Mouse (Mus musculus): ENCODE results near the gene Selenoo. TPM values are rescaled to one million over a fixed set of nuclear protein-coding genes. Genes with fewer than 3 reads are reported as not detected.
A peak's percentile ranks its signal among the peaks of the same experiment; 100 is the strongest.

Gene Selenoo
- polyA plus RNA-seq, 1 experiment from 2014 or later: 20.2 TPM

GRCm38 (mm10) chr15:89106073-89106472, 17.2 kb downstream of the Selenoo start:
- WGBS: 92% methylated on average over 13 of the region's 13 CpGs
- H3K4me2 ChIP-seq: no peak overlapping the region
- no peak for ATAC-seq (ENCODE audit: insufficient number of reproducible peaks, insufficient read depth, low FRiP score, low TSS enrichment, low read depth)
- no peaks in the 10 kb centered on the region for H3K27me3 ChIP-seq
- no peaks in the 10 kb centered on the region for H3K9me3 ChIP-seq
- H3K27ac ChIP-seq: no peak overlapping the region
- H3K4me1 ChIP-seq: no peaks in the 10 kb centered on the region
- peaks cover 100% of the 10 kb centered on the region for H3K36me3 ChIP-seq
- no peak overlapping the region for H3K4me3 ChIP-seq
- no peak overlapping the region for H3K9ac ChIP-seq

- Histone ChIP-seq H3K27me3 (no peaks in the 10 kb centered on the region), H3K4me1 (no peaks in the 10 kb centered on the region), H3K27ac (no peak overlapping the region), H3K36me3 (peaks cover 100% of the 10 kb centered on the region), H3K4me3 (no peak overlapping the region), H3K9ac (no peak overlapping the region), H3K9me3 (no peaks in the 10 kb centered on the region), H3K4me2 (no peak overlapping the region)
- WGBS: 97% methylated on average over 1 of the region's 1 CpGs
- ATAC-seq (ENCODE audit: insufficient number of reproducible peaks, insufficient read depth, low FRiP score, low TSS enrichment, low read depth): no peak
Observed at GRCm38 (mm10) chr15:89106976-89107375, 18.1 kb downstream of the Selenoo start.

- Histone ChIP-seq H3K27ac (no peak overlapping the region), H3K9ac (0 out of 2 replicates have a peak overlapping the region, but pooled peaks have one; percentile 44), H3K4me2 (no peak overlapping the region), H3K4me1 (no peaks in the 10 kb centered on the region), H3K27me3 (no peaks in the 10 kb centered on the region), H3K9me3 (no peaks in the 10 kb centered on the region), H3K36me3 (peaks cover 93% of the 10 kb centered on the region), H3K4me3 (no peak overlapping the region)
- 82% methylated on average over 9 of the region's 9 CpGs for WGBS
- no peak for ATAC-seq (ENCODE audit: insufficient number of reproducible peaks, insufficient read depth, low FRiP score, low TSS enrichment, low read depth)
Observed at GRCm38 (mm10) chr15:89110147-89110546, 21.3 kb downstream of the Selenoo start.

- Histone ChIP-seq H3K36me3 (peaks cover 64% of the 10 kb centered on the region), H3K9ac (no peak overlapping the region)
- no peak for ATAC-seq (ENCODE audit: insufficient number of reproducible peaks, insufficient read depth, low FRiP score, low TSS enrichment, low read depth)
Observed at GRCm38 (mm10) chr15:89118007-89118406, 29.1 kb downstream of the Selenoo start.

GRCm38 (mm10) chr15:89122649-89123366, 33.9 kb downstream of the Selenoo start, which contains the start of gene Tubgcp6:
TSS of gene Tubgcp6 (minus strand) at chr15:89123112.
- peak within 1 kb of the TSS; percentile 91 for H3K9ac ChIP-seq
- WGBS: under 1% methylated on average over 47 of the region's 47 CpGs

More at GRCm38 (mm10) chr15:89118007-89118406, 29.1 kb downstream of the Selenoo start:
- Histone ChIP-seq H3K4me1 (peaks cover 27% of the 10 kb centered on the region), H3K27me3 (no peaks in the 10 kb centered on the region), H3K27ac (no peak overlapping the region), H3K4me3 (no peak overlapping the region), H3K9me3 (no peaks in the 10 kb centered on the region), H3K4me2 (no peak overlapping the region)

GRCm38 (mm10) chr15:89123595-89123994, 34.7 kb downstream of the Selenoo start:
- WGBS: 23% methylated on average over 11 of the region's 11 CpGs
- peaks cover 50% of the 10 kb centered on the region for H3K4me1 ChIP-seq

More at GRCm38 (mm10) chr15:89122649-89123366, 33.9 kb downstream of the Selenoo start, which contains the start of gene Tubgcp6:
- Histone ChIP-seq H3K4me1 (peaks cover 45% of the 10 kb centered on the region), H3K36me3 (peaks cover 37% of the 10 kb centered on the region), H3K27me3 (no peaks in the 10 kb centered on the region), H3K9me3 (no peaks in the 10 kb centered on the region), H3K27ac (peak within 1 kb of the TSS; percentile 87), H3K4me2 (peak within 1 kb of the TSS; percentile 95), H3K4me3 (peak within 1 kb of the TSS; percentile 89)
- peak; percentile 83 for ATAC-seq (ENCODE audit: insufficient number of reproducible peaks, insufficient read depth, low FRiP score, low TSS enrichment, low read depth)

GRCm38 (mm10) chr15:89124312-89124711, 35.4 kb downstream of the Selenoo start:
- no peak overlapping the region for H3K4me3 ChIP-seq
- H3K9me3 ChIP-seq: no peaks in the 10 kb centered on the region
- H3K36me3 ChIP-seq: peaks cover 25% of the 10 kb centered on the region; the same call in 1 of the 2 replicates
- peak overlapping the region; percentile 95; the same call in 1 of the 2 replicates for H3K4me2 ChIP-seq
- H3K27ac ChIP-seq: no peak overlapping the region; the same call in 1 of the 2 replicates
- 90% methylated on average over 3 of the region's 3 CpGs for WGBS
- H3K9ac ChIP-seq: peak overlapping the region; percentile 91; the same call in 1 of the 2 replicates
- no peak for ATAC-seq (ENCODE audit: insufficient number of reproducible peaks, insufficient read depth, low FRiP score, low TSS enrichment, low read depth)
- no peaks in the 10 kb centered on the region for H3K27me3 ChIP-seq
- peaks cover 55% of the 10 kb centered on the region for H3K4me1 ChIP-seq

More at GRCm38 (mm10) chr15:89123595-89123994, 34.7 kb downstream of the Selenoo start:
- peak overlapping the region; percentile 91 for H3K9ac ChIP-seq
- H3K4me3 ChIP-seq: peak overlapping the region; percentile 89
- ATAC-seq (ENCODE audit: insufficient number of reproducible peaks, insufficient read depth, low FRiP score, low TSS enrichment, low read depth): no peak
- no peaks in the 10 kb centered on the region for H3K9me3 ChIP-seq
- peak overlapping the region; percentile 87 for H3K27ac ChIP-seq
- peak overlapping the region; percentile 95 for H3K4me2 ChIP-seq
- H3K36me3 ChIP-seq: peaks cover 30% of the 10 kb centered on the region
- no peaks in the 10 kb centered on the region for H3K27me3 ChIP-seq

- Histone ChIP-seq H3K9ac (no peak overlapping the region), H3K27ac (no peak overlapping the region), H3K9me3 (no peaks in the 10 kb centered on the region), H3K4me1 (peaks cover 46% of the 10 kb centered on the region), H3K27me3 (no peaks in the 10 kb centered on the region), H3K4me3 (no peak overlapping the region), H3K36me3 (peaks cover 16% of the 10 kb centered on the region; the same call in 1 of the 2 replicates), H3K4me2 (no peak overlapping the region)
- ATAC-seq (ENCODE audit: insufficient number of reproducible peaks, insufficient read depth, low FRiP score, low TSS enrichment, low read depth): no peak
- 91% methylated on average over 9 of the region's 9 CpGs for WGBS
Observed at GRCm38 (mm10) chr15:89125351-89125750, 36.5 kb downstream of the Selenoo start.

- Histone ChIP-seq H3K36me3 (peaks cover 11% of the 10 kb centered on the region; the same call in 1 of the 2 replicates), H3K4me3 (no peak overlapping the region), H3K9me3 (no peaks in the 10 kb centered on the region), H3K9ac (no peak overlapping the region), H3K27me3 (no peaks in the 10 kb centered on the region), H3K4me1 (peaks cover 36% of the 10 kb centered on the region), H3K27ac (no peak overlapping the region), H3K4me2 (no peak overlapping the region)
- ATAC-seq (ENCODE audit: insufficient number of reproducible peaks, insufficient read depth, low FRiP score, low TSS enrichment, low read depth): no peak
- 85% methylated on average over 8 of the region's 8 CpGs for WGBS
Observed at GRCm38 (mm10) chr15:89126622-89127021, 37.7 kb downstream of the Selenoo start.

GRCm38 (mm10) chr15:89127364-89127940, 38.6 kb downstream of the Selenoo start:
- no peak for ATAC-seq (ENCODE audit: insufficient number of reproducible peaks, insufficient read depth, low FRiP score, low TSS enrichment, low read depth)
- H3K9me3 ChIP-seq: no peaks in the 10 kb centered on the region
- peak overlapping the region; percentile 79 for H3K9ac ChIP-seq
- peak overlapping the region; percentile 88 for H3K4me2 ChIP-seq
- H3K27ac ChIP-seq: no peak overlapping the region
- 87% methylated on average over 8 of the region's 8 CpGs for WGBS
- peak overlapping the region; percentile 62 for H3K4me3 ChIP-seq
- H3K36me3 ChIP-seq: peaks cover 11% of the 10 kb centered on the region; the same call in 1 of the 2 replicates
- no peaks in the 10 kb centered on the region for H3K27me3 ChIP-seq
- H3K4me1 ChIP-seq: peaks cover 28% of the 10 kb centered on the region

- Histone ChIP-seq H3K9ac (peak within 1 kb of the TSS; percentile 79), H3K4me3 (peak within 1 kb of the TSS; percentile 62), H3K4me1 (peaks cover 23% of the 10 kb centered on the region), H3K9me3 (no peaks in the 10 kb centered on the region), H3K36me3 (peaks cover 11% of the 10 kb centered on the region; the same call in 1 of the 2 replicates), H3K4me2 (peak within 1 kb of the TSS; percentile 88), H3K27ac (peak within 1 kb of the TSS; percentile 80), H3K27me3 (no peaks in the 10 kb centered on the region)
- peak; percentile 77 for ATAC-seq (ENCODE audit: insufficient number of reproducible peaks, insufficient read depth, low FRiP score, low TSS enrichment, low read depth)
- 2% methylated on average over 36 of the region's 36 CpGs for WGBS
Observed at GRCm38 (mm10) chr15:89128382-89129350, 39.8 kb downstream of the Selenoo start, which contains the start of gene Hdac10. TSS of gene Hdac10 (minus strand) at chr15:89128700.
